Mouse (Mus musculus) liver, embryonic 14.5 days (tissue): ENCODE measurements around the gene Prep.

Source experiments
- CTCF ChIP-seq: IDR thresholded peaks from 2 replicates; pipeline ENCODE4 v1.5.1; 2016; ENCODE audit warnings: antibody characterized with exemption, low read depth, control low read depth
- EP300 ChIP-seq: IDR thresholded peaks from 2 replicates; pipeline ENCODE4 v1.6.1; 2016; ENCODE audit warnings: antibody characterized with exemption, low read depth

GRCm38 (mm10) chr10:45025184-45025583, 41.8 kb upstream of the Prep start:
- no peak for TF ChIP-seq CTCF
- TF ChIP-seq EP300, result no peak
